Mouse (Mus musculus): ENCODE results near the gene Ppp2r5e. TPM values are rescaled to one million over a fixed set of nuclear protein-coding genes. Genes with fewer than 3 reads are reported as not detected.

Ppp2r5e gene
- polyA plus RNA-seq, 1 experiment from 2014 or later, result 19.3 TPM

DNA sequence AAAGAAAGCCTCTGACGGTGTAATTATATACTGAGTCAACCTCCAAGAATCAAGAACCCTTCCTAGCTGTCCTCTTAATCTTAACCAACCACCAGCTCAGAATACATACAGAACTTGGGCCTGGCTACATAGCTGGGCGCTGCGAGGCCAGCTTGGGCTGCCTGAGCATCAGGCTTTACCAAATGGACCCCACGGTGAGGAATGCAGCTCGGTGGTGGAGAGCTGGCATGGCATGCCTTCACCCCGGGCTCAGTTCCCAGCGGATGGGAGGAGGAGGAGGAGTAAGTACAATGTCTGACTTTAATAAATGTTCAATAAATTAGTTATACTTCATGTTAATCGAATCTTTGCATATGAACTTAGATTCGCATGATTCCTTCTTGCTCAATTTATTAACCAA, 47.0 kb downstream of the Ppp2r5e start:
- 83% methylated on average over 9 of the region's 9 CpGs for WGBS
- no peak overlapping the region for H3K4me2 ChIP-seq
- H3K9me3 ChIP-seq (replicated peaks), result no peaks in the 10 kb centered on the region
- no peaks in the 10 kb centered on the region for H3K27me3 ChIP-seq (replicated peaks)
- H3K9ac ChIP-seq (replicated peaks), result no peak overlapping the region
- no peak overlapping the region for H3K4me3 ChIP-seq (replicated peaks)
- no peak overlapping the region for H3K27ac ChIP-seq (replicated peaks)
- no peaks in the 10 kb centered on the region for H3K36me3 ChIP-seq
- ATAC-seq (ENCODE audit: low FRiP score), result no peak
- no peaks in the 10 kb centered on the region for H3K4me1 ChIP-seq

DNA sequence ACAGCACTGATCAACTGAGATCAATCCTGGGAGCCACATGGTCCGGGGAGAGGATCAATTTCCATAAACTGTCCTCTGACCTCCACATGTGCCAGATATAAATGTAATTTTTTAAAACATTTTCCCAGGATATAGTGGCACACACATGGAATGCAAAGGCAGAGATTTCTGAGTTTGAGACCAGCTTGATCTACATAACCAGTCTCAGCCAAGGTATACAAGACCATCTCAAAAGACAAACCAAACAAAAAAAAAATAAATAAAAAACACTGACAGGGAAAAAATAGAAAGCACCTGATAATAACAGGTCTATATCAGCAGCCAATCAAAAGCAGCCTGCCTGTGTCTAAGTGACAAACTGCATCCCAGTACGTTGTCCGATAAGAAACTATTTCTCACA, 48.9 kb downstream of the Ppp2r5e start:
- 84% methylated on average over 3 of the region's 3 CpGs for WGBS
- Histone ChIP-seq H3K4me1 (no peaks in the 10 kb centered on the region; the same call in 1 of the 2 replicates), H3K4me3 (replicated peaks) (no peak overlapping the region)

DNA sequence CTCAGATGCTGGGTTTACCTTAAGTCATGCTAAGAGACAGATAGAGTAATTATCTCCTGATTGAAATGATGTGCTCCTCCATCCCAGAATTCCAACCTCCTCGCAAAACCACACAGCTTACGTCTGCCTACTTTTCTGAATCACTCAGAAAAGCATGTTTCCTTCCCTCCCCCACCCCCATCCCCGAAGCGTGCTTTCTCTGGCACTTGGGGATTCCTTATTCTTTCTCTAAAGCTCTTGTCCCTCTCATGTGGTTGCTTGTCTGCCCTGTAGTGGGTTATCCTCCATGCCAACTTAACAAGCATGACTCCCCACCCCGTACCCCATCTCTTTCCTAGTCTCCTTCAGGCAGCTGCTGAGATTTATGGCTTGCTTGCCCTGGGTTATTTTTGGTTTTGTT, 49.8 kb downstream of the Ppp2r5e start:
- no peaks in the 10 kb centered on the region for H3K36me3 ChIP-seq
- no peak overlapping the region for H3K9ac ChIP-seq (replicated peaks)
- no peaks in the 10 kb centered on the region for H3K27me3 ChIP-seq (replicated peaks)
- WGBS, result 77% methylated on average over 5 of the region's 5 CpGs
- H3K4me3 ChIP-seq (replicated peaks), result no peak overlapping the region
- H3K4me1 ChIP-seq, result no peaks in the 10 kb centered on the region; the same call in 1 of the 2 replicates
- H3K9me3 ChIP-seq (replicated peaks), result no peaks in the 10 kb centered on the region
- no peak overlapping the region for H3K4me2 ChIP-seq
- ATAC-seq (ENCODE audit: low FRiP score), result no peak
- no peak overlapping the region for H3K27ac ChIP-seq (replicated peaks)

More for the DNA sequence above, 48.9 kb downstream of the Ppp2r5e start:
- Histone ChIP-seq H3K4me2 (no peak overlapping the region), H3K9me3 (replicated peaks) (no peaks in the 10 kb centered on the region), H3K9ac (replicated peaks) (no peak overlapping the region), H3K27ac (replicated peaks) (no peak overlapping the region), H3K27me3 (replicated peaks) (no peaks in the 10 kb centered on the region), H3K36me3 (no peaks in the 10 kb centered on the region)
- ATAC-seq (ENCODE audit: low FRiP score), result no peak

DNA sequence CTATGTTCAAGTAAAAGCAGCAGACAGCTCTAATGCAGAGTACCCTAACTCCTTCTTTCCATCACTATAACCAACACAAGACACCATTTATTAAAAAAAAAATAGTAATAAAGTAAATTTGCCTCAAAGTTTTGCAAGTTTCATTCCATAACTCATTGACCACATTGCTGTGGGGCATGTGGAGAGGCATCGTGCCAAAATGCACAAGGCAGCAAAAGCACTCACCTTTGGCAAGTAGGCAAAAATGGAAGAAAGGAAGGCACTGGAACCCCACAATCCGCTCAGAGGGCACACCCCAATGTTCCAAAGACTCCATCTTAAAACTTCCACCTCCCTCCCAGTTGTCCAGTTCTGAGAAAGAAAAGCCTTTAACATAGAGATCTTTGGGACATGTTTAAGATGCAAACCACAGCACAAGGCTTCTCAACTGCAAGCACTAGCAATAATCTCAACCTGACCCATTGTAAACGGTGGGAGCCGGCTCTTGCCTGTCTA, 50.6 kb downstream of the Ppp2r5e start:
- Histone ChIP-seq H3K27me3 (replicated peaks) (no peaks in the 10 kb centered on the region), H3K4me1 (no peaks in the 10 kb centered on the region; the same call in 1 of the 2 replicates), H3K4me2 (no peak overlapping the region), H3K9ac (replicated peaks) (no peak overlapping the region), H3K4me3 (replicated peaks) (no peak overlapping the region), H3K36me3 (no peaks in the 10 kb centered on the region), H3K27ac (replicated peaks) (no peak overlapping the region), H3K9me3 (replicated peaks) (no peaks in the 10 kb centered on the region)
- 95% methylated on average over 4 of the region's 4 CpGs for WGBS
- no peak for ATAC-seq (ENCODE audit: low FRiP score)

DNA sequence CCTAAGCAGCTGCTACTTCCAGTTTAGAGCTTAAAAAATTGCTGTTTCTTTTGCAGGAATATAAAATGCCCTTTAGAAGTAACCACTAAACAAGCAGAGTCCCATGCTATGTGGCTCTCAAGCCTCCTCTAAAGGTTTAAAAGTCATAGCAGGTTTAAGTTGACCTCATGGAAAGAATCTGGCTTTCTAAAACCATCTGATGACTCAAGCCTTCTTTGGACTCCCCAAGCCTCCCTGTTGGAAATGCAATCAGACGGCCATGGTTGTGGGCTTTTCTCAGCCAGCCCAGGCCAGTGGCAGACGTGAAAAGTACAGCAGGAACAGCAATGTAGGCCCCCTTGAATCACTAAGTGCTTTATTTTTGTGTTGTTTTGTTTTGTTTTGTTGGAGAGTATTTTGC, 51.4 kb downstream of the Ppp2r5e start:
- Histone ChIP-seq H3K27me3 (replicated peaks) (no peaks in the 10 kb centered on the region), H3K27ac (replicated peaks) (no peak overlapping the region), H3K4me1 (peaks cover 3% of the 10 kb centered on the region; the same call in 1 of the 2 replicates), H3K9me3 (replicated peaks) (no peaks in the 10 kb centered on the region), H3K4me2 (no peak overlapping the region), H3K9ac (replicated peaks) (no peak overlapping the region), H3K4me3 (replicated peaks) (no peak overlapping the region), H3K36me3 (no peaks in the 10 kb centered on the region)
- WGBS, result 76% methylated on average over 2 of the region's 2 CpGs
- no peak for ATAC-seq (ENCODE audit: low FRiP score)

DNA sequence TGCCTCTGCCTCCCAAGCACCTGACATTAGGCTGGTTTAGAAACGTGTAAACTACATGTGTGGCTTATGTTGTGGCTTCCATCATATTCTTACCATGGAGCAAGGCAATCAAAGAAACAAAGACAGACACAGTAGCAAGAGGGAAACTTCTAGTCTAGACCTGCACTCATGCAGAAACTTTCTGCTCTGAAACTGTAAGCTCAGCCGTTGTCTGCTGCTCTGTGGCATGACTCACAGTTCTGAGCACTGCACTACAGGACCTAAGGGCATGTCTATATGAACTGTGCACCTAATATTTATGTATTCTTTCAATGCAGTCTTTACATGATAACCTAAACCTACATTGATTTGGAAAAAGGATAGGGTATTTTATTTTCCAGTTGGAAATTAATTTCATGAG, 51.8 kb downstream of the Ppp2r5e start:
- 82% methylated on average over 2 of the region's 2 CpGs for WGBS
- H3K4me2 ChIP-seq, result no peak overlapping the region
- no peak for ATAC-seq (ENCODE audit: low FRiP score)
- H3K27ac ChIP-seq (replicated peaks), result no peak overlapping the region
- H3K36me3 ChIP-seq, result no peaks in the 10 kb centered on the region
- H3K4me3 ChIP-seq (replicated peaks), result no peak overlapping the region
- no peak overlapping the region for H3K9ac ChIP-seq (replicated peaks)
- H3K9me3 ChIP-seq (replicated peaks), result no peaks in the 10 kb centered on the region
- H3K4me1 ChIP-seq, result peaks cover 3% of the 10 kb centered on the region; the same call in 1 of the 2 replicates
- no peaks in the 10 kb centered on the region for H3K27me3 ChIP-seq (replicated peaks)

DNA sequence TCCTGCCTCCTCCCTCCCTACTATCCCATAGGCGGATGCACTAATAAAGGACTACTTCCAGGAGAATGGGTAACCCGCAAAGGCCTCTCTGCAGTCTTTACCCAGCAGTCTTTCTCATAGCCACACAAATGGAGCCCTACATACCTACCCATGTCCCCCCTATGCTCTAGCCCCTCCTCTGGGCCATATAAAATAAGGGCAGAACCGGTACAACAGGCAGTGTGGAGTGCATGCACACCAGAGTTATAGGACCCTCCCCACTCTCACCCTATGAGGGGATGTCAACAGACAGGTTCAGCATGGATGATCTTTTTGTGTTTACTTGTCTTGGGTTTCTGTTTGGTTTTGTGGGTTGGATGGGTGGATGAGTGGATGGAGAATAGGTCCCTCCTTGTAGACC, 52.7 kb downstream of the Ppp2r5e start:
- no peaks in the 10 kb centered on the region for H3K36me3 ChIP-seq
- peaks cover 3% of the 10 kb centered on the region; the same call in 1 of the 2 replicates for H3K4me1 ChIP-seq
- H3K27me3 ChIP-seq (replicated peaks), result no peaks in the 10 kb centered on the region
- H3K27ac ChIP-seq (replicated peaks), result no peak overlapping the region
- no peak overlapping the region for H3K9ac ChIP-seq (replicated peaks)
- no peak overlapping the region for H3K4me3 ChIP-seq (replicated peaks)
- no peaks in the 10 kb centered on the region for H3K9me3 ChIP-seq (replicated peaks)
- H3K4me2 ChIP-seq, result no peak overlapping the region
- ATAC-seq (ENCODE audit: low FRiP score), result no peak
- 59% methylated on average over 3 of the region's 3 CpGs for WGBS

DNA sequence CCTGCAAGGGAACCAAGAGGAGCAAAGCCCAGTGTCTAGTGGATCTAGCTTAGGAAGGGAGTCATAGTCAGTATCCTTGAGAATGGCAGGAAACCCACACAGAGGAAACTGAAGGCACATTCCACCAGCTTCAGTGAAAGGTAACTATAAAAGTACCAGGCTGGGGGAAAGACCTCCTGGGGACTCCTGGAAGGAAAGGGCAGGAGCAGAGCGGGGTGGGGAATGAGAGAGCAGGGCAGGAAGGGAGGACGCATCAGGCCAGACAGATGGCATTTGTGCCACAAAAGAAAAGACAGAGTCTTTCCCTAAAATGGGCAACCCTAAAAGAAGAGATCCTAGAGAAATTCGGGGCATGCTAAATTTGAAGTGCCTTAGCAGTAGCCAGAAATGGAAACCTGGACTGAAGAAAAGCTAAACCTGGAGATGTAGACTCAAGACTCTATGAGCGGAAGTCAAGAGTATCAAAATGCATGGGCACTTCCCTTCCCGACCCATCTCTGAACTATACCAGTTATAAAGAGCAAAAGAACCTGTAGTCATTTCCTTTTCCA, 55.3 kb downstream of the Ppp2r5e start:
- Histone ChIP-seq H3K27ac (replicated peaks) (no peak overlapping the region), H3K4me1 (peaks cover 11% of the 10 kb centered on the region; the same call in 1 of the 2 replicates), H3K4me3 (replicated peaks) (no peak overlapping the region), H3K4me2 (no peak overlapping the region), H3K27me3 (replicated peaks) (no peaks in the 10 kb centered on the region), H3K9ac (replicated peaks) (no peak overlapping the region), H3K36me3 (no peaks in the 10 kb centered on the region), H3K9me3 (replicated peaks) (no peaks in the 10 kb centered on the region)
- ATAC-seq (ENCODE audit: low FRiP score), result no peak
- WGBS, result 81% methylated on average over 5 of the region's 5 CpGs

DNA sequence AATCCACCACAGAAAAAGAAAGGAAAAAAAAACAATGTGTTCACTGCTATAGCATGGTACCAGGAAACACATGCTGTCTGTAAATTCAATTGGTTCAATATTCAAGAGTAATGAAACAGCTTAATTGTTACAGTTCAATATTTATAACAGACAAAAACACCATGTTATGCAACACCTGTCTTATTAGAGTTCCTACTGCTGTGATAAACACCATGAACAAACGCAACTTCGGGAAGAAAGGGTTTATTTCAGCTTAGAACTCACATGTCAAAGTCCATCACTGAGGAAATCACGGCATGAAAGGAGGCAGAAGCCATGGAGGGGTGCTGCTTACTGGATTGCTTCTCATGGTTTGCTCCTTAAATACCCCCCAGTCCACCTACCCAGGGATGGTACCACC, 56.8 kb downstream of the Ppp2r5e start:
- Histone ChIP-seq H3K4me1 (peaks cover 11% of the 10 kb centered on the region; the same call in 1 of the 2 replicates), H3K27me3 (replicated peaks) (no peaks in the 10 kb centered on the region), H3K9me3 (replicated peaks) (no peaks in the 10 kb centered on the region), H3K4me3 (replicated peaks) (no peak overlapping the region), H3K36me3 (no peaks in the 10 kb centered on the region), H3K27ac (replicated peaks) (no peak overlapping the region), H3K9ac (replicated peaks) (no peak overlapping the region), H3K4me2 (no peak overlapping the region)
- 78% methylated on average over 3 of the region's 3 CpGs for WGBS
- no peak for ATAC-seq (ENCODE audit: low FRiP score)

DNA sequence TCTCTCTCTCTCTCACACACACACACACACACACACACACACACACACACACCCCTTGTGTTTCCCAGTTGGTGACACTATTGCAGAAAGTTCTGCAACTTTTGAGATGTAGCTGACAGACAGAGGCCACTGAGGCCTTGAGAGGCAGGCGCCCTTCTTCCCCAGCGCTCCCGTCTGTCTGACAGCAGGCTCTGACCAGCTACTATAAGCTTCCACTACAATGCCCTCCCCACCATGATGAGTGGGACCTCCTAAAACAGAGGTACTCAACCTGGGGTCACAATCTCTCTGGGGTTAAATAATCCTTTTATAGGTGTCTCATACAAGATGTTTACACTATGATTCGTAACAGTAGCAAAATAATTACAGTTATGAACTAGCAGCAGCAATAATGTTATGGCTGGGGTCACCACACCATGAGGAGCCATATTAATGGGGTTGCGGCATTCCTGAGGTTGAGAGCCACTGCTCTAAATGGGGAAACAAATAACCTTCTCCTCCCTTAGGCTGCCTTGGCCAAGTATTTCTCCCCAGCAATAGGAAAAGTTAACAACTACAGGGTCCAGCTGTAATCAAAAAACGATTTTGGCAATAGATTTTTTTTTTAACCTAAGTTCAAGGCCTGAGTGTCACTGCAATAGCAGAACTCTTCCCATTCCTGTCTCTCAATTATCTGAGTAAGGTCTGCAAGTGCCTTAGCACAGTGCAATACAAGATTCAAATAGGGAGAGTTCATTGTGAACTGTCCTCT, 58.2 kb downstream of the Ppp2r5e start:
- 73% methylated on average over 6 of the region's 6 CpGs for WGBS
- H3K36me3 ChIP-seq, result no peaks in the 10 kb centered on the region
- H3K27ac ChIP-seq (replicated peaks), result no peak overlapping the region
- H3K4me2 ChIP-seq, result no peak overlapping the region
- H3K9me3 ChIP-seq (replicated peaks), result no peaks in the 10 kb centered on the region
- H3K9ac ChIP-seq (replicated peaks), result no peak overlapping the region
- ATAC-seq (ENCODE audit: low FRiP score), result no peak
- H3K27me3 ChIP-seq (replicated peaks), result no peaks in the 10 kb centered on the region
- H3K4me1 ChIP-seq, result peaks cover 11% of the 10 kb centered on the region; the same call in 1 of the 2 replicates
- no peak overlapping the region for H3K4me3 ChIP-seq (replicated peaks)

DNA sequence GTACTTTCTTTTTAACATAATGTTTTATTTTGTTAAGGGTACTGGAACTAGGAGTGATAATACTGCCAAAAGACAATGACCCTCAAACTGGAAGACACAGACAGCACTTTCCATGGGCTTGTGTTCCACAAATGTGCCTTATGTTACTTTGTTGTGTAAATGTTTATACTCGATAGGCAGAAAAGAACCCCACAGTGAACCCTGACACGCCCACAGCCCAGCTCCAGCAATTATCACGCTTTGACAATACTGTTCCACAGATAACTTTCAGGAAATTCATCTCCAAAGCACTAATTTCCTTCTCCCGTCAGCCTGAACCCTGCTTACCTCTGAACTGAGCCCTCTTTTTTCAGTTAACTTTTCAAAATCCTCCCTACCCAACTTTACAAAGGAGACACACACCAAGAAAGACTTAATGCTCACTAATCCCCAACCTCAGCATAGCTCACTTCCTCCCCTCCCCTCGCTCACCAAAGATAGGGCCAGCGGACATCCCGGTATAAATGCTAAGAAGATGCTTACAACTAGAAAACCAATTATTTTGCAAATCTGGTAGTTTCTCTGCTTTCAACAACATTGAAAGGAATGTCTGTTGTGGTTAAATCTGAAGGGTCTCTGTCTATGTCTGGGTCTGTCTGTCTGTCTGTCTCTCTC, 58.9 kb downstream of the Ppp2r5e start:
- Histone ChIP-seq H3K27me3 (replicated peaks) (no peaks in the 10 kb centered on the region), H3K4me2 (no peak overlapping the region), H3K4me3 (replicated peaks) (no peak overlapping the region), H3K9ac (replicated peaks) (no peak overlapping the region), H3K4me1 (peaks cover 11% of the 10 kb centered on the region; the same call in 1 of the 2 replicates), H3K36me3 (no peaks in the 10 kb centered on the region), H3K9me3 (replicated peaks) (no peaks in the 10 kb centered on the region), H3K27ac (replicated peaks) (no peak overlapping the region; the same call in 1 of the 2 replicates)
- no peak for ATAC-seq (ENCODE audit: low FRiP score)
- WGBS, result 47% methylated on average over 7 of the region's 7 CpGs
